Mouse (Mus musculus) adrenal gland, postnatal 25 days (tissue): ENCODE data around the gene Arhgap19. TPM values are rescaled to one million over a fixed set of nuclear protein-coding genes. Genes with fewer than 3 reads are reported as not detected.

Experiments used
- DNase-seq: peaks from one replicate; pipeline ENCODE4 v3.0.0; 2021; ENCODE audit warnings: mixed read lengths
- total RNA-seq: library from RNA; stranded (reverse); gene quantifications from 2 replicates; pipeline ENCODE4 v1.2.3, GENCODE M21; 2021

The Arhgap19 gene
- total RNA-seq, 1 experiment from 2014 or later = 5.6 TPM

DNA sequence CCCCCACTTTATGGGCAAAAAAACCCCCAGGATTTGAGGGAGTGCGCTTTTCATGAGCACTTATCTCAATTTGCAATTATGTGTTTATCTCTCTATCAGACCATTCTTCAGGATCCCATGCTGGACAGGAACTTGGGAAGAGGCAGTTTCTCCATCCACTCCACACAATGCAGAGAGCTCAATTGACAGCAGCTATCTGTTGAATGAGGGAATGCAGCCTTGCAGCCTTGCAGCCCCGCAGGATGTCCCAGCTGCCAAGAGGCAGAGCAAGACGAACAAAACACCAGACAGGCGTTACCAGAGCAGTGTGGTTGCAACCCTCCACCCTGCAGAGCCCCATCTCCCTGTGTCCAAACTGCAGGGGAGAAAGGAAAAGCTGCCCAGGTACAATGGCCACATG lies 63.0 kb downstream of the Arhgap19 start:
- DNase-seq = no peak

DNA sequence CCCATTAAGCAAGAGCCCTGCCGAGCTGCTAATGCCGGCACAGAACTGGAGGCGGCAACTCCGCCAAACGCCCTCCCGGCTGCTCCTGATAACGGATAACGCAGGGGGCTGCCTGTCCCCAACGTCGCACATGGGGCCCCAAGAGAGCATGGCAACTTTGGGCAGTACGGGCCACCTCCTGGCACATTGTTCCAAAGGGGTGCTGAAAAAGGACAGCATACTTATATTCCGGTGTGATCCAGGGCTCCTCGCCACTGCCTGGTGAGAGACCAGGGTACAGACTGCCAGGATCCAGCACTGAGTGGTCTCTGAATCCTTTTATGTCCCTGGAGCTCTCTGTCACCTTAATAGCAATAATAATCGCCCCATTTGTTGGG lies 63.4 kb downstream of the Arhgap19 start:
- no peak for DNase-seq

DNA sequence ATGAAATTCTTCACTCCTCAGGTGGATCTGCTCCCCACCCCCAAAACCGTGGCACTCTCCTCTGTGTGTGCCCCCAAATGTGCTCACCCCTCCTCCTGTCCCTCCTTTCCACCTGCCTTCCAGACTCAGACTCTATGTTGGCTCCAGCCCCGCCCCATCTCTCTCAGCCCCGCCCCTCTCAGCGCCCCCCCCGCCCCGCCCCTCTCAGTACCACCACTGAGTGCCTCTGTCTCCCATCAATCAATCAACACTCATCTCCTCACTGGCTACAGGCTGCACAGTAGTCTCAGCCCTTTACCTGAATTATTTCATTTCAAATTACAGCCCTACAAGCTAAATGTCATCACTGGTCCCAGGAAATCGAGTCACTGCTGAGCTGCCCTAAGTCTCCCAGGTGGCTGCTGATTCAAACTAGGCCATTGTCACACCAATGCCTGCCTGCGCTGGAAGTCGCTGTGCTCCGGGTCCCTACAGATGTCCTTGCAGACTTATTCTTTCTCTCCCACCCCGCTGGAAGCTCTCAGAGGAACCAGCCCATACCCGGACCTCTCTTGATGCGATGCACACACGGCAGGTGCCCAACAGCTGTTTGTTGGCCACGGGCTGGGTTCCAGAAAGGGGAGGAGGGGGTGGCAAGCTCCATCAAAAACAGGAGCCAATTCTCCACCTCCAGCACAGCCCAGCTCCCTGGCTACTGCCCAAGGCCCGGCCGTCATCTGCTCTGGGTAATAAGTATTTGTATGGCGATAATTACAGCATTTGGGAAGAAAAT lies 64.0 kb downstream of the Arhgap19 start:
- DNase-seq = peak; percentile 22

DNA sequence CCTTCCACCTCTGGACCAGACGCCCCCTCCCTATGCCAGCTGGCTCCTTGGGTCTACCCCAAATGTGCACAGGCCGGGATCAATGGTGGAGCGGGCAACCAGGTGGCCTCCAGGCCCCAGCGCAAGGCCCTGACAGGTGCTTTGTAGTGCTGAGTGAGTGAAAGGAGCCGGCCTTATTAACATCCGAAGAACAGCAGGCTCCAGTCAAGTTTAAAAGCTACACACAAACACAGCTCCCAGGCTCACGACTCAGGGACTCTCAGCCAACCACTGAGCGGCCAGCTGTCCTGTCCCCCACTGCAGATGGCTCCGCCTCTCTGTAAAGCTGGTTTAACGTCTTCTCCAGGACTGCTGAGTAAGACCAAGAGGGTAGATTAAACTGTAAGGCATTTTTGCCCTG lies 67.2 kb downstream of the Arhgap19 start:
- DNase-seq = no peak

DNA sequence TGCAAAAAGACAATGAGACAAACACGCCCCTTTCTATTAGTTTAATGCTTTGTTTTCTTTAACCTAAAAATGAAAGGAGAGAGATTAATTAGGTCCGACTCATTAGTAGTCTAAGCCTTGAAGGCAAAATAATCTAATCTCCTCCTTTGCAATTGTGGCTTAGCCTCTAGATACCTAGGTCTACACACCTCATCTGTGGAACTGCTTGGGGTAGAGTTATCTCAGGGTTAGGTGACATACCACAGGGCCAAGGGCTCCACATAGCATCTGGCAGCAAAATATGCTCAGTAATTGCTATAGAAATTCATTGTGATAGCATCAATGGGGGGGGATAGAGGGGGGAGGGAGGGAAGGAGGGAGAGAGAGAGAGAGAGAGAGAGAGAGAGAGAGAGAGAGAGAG lies 76.4 kb downstream of the Arhgap19 start:
- DNase-seq = no peak

DNA sequence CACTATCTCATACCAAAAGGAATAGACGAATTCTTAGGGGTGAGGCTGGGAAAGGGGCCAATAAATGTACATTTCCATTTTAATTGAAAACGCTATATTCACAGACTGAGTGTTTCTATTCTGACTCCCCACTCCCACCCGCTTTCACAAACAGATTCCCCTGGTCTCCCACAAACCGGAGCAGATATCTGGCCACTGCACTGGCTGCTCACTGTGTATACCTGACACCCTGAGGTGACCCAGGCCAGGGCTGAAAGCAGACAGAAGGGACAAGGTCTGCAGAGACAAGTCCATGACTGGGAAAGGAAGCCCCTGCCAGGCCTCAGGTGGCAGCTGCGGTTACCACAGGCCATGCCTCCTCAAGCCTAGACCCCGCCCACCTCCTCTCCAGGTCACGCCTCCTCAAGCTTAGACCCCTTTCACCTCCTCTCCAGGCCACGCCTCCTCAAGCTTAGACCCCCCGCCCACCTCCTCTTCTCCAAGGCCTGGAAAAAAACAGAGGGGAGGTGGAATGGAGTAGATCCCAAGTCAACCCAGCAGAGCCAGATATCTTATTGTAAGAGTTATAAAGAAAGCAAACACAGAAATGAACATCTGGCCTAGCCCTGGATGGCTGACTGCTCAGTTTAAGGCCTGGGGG lies 76.9 kb downstream of the Arhgap19 start:
- no peak for DNase-seq

DNA sequence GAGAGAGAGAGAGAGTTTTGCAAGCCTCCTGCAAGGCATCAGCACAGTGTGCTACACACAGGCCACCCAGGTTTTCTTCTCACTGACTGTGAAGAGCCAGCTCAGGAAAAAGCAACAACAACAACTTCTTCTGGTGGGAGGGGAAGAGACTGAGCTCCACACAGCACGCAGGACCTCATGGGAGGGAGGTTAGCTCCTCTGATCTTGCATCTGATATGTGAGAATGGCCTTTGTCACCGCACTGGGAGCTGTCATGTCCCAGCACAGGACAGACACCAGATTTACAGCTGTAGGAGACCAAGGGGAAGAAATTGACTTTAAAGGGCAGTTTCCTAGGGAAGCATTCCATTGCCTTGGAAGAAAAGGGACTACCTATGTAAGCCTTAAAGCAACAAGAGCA lies 78.5 kb downstream of the Arhgap19 start:
- DNase-seq = no peak

DNA sequence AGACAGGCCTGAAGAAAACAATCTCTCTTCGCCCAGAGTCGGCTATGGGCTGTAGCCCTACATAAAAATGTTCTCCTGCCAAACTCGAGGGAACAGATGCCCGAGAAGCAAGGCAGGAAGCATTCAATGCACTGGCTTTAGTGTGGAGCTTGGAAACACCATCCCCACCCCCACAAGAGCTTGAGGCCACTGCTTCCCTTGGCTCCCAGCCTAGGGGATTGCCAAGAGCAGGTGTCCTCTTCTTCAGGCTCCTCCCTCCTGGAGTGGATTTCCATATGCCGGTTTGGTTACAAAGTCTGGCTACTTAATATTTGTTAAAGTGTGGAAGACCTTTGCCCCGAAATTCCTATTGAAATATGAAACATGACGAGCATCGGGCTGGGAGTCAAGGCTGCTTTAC lies 82.4 kb downstream of the Arhgap19 start:
- DNase-seq = no peak

Other genes starting within 250 kb of the Arhgap19 start
- gene Gm340, start 219.7 kb downstream of the Arhgap19 start, total RNA-seq = 14.9 and 17.7 TPM in 2 replicates
- gene Slit1, start 58.4 kb downstream of the Arhgap19 start, total RNA-seq = 8.5 and 11.1 TPM in 2 replicates
- 7.7 and 11.1 TPM in 2 replicates for gene Frat1, start 27.9 kb upstream of the Arhgap19 start, total RNA-seq
- gene Frat2, start 46.1 kb upstream of the Arhgap19 start, total RNA-seq = 4.0 and 6.6 TPM in 2 replicates
- gene Rrp12, start 94.1 kb upstream of the Arhgap19 start, total RNA-seq = 12.3 and 16.9 TPM in 2 replicates
- 708 and 730 TPM in 2 replicates for gene Pgam1, start 109.9 kb upstream of the Arhgap19 start, total RNA-seq
- 24.0 and 30.3 TPM in 2 replicates for gene Exosc1, start 131.4 kb upstream of the Arhgap19 start, total RNA-seq
- gene Zdhhc16, start 131.4 kb upstream of the Arhgap19 start, total RNA-seq = 36.0 and 39.8 TPM in 2 replicates
- 19.0 and 31.0 TPM in 2 replicates for gene Mms19, start 179.1 kb upstream of the Arhgap19 start, total RNA-seq
- gene Ubtd1, start 179.7 kb upstream of the Arhgap19 start, total RNA-seq = 15.2 and 18.2 TPM in 2 replicates
- gene Ankrd2, start 234.0 kb upstream of the Arhgap19 start, total RNA-seq = 0.46 TPM in 1 of 2 replicates, not detected in the other
- 4.5 and 5.2 TPM in 2 replicates for gene Hoga1, start 243.6 kb upstream of the Arhgap19 start, total RNA-seq